Mouse (Mus musculus) cerebellum, postnatal 4 days (tissue): ENCODE data around the gene Ttyh2.

Source experiments
- DNase-seq, 2 experiments: peaks; one replicate each; pipeline ENCODE4 v3.0.0; 2022; ENCODE audit warnings: low spot score in 2 of 2, mixed read lengths in 1 of 2

The Ttyh2 gene

GRCm38 (mm10) chr11:114675341-114675825 lies at the start of gene Ttyh2:
Gene Ttyh2 (plus strand): TSS chr11:114675431.
- peak; percentile 43 to 78 for DNase-seq

- no peak for DNase-seq
These were observed 49.0 kb upstream of the Ttyh2 start for GRCm38 (mm10) chr11:114626071-114626690.

GRCm38 (mm10) chr11:114627036-114627435 lies 48.2 kb upstream of the Ttyh2 start:
- DNase-seq = no peak

- no peak for DNase-seq
These were observed 47.2 kb upstream of the Ttyh2 start for GRCm38 (mm10) chr11:114628032-114628431.

- no peak for DNase-seq
These were observed 45.2 kb upstream of the Ttyh2 start for GRCm38 (mm10) chr11:114630044-114630443.

- DNase-seq = no peak
These were observed 43.0 kb upstream of the Ttyh2 start for GRCm38 (mm10) chr11:114632266-114632665.

- DNase-seq = peak; percentile 88 to 95
These were observed 38.9 kb upstream of the Ttyh2 start for GRCm38 (mm10) chr11:114636292-114636691.

GRCm38 (mm10) chr11:114636727-114637505 lies 38.3 kb upstream of the Ttyh2 start:
- no peak for DNase-seq

GRCm38 (mm10) chr11:114638647-114639290 lies 36.5 kb upstream of the Ttyh2 start:
- no peak for DNase-seq

GRCm38 (mm10) chr11:114639681-114640103 lies 35.5 kb upstream of the Ttyh2 start:
- no peak for DNase-seq

- DNase-seq = no peak
These were observed 34.6 kb upstream of the Ttyh2 start for GRCm38 (mm10) chr11:114640658-114641057.

- DNase-seq = no peak
These were observed 34.1 kb upstream of the Ttyh2 start for GRCm38 (mm10) chr11:114641136-114641535.

- no peak for DNase-seq
These were observed 33.0 kb upstream of the Ttyh2 start for GRCm38 (mm10) chr11:114642184-114642583.

GRCm38 (mm10) chr11:114642926-114643325 lies 32.3 kb upstream of the Ttyh2 start:
- DNase-seq = no peak

GRCm38 (mm10) chr11:114644122-114644521 lies 31.1 kb upstream of the Ttyh2 start:
- DNase-seq = no peak

GRCm38 (mm10) chr11:114649510-114649909 lies 25.7 kb upstream of the Ttyh2 start:
- no peak for DNase-seq

GRCm38 (mm10) chr11:114652531-114652930 lies 22.7 kb upstream of the Ttyh2 start:
- DNase-seq = peak in 1 of 2 experiments; percentile 22

- DNase-seq = no peak
These were observed 21.6 kb upstream of the Ttyh2 start for GRCm38 (mm10) chr11:114653664-114654063.

- no peak for DNase-seq
These were observed 20.7 kb upstream of the Ttyh2 start for GRCm38 (mm10) chr11:114654552-114654951.

GRCm38 (mm10) chr11:114655350-114656008 lies 19.8 kb upstream of the Ttyh2 start:
- DNase-seq = peak in 1 of 2 experiments; percentile 16

- peak in 1 of 2 experiments; percentile 18 for DNase-seq
These were observed 18.1 kb upstream of the Ttyh2 start for GRCm38 (mm10) chr11:114656994-114657644.
